Mouse (Mus musculus) forebrain, postnatal 0 days (tissue): ENCODE results near the gene Zdhhc11. TPM values are rescaled to one million over a fixed set of nuclear protein-coding genes. Genes with fewer than 3 reads are reported as not detected.

ENCODE experiments used
- ATAC-seq: fragments of 200-750 bp; cut with Nextera tagmentation; 2 replicates; pipeline ENCODE4 v1.8.0; 2017; ENCODE audit warnings: mild to moderate bottlenecking, moderate library complexity
- DNase-seq: peaks from one replicate; pipeline ENCODE4 v3.0.0-alpha.2; 2015
- H3K27ac ChIP-seq: fragments of 300-500 bp; sonication (generic); 2 replicates; pipeline ENCODE4 v1.5.1; 2014; ENCODE audit warnings: low read depth, mild to moderate bottlenecking, antibody characterized with exemption, low read length, moderate library complexity, mixed read lengths
- H3K27me3 ChIP-seq: fragments of 300-500 bp; sonication (generic); 2 replicates; pipeline ENCODE4 v1.6.1; 2014; ENCODE audit warnings: mild to moderate bottlenecking, low read length, mixed read lengths; ENCODE audit not compliant: insufficient read depth
- H3K36me3 ChIP-seq: fragments of 300-500 bp; sonication (generic); 2 replicates; pipeline ENCODE4 v1.6.1; 2014; ENCODE audit warnings: mild to moderate bottlenecking, moderate library complexity; ENCODE audit not compliant: insufficient read depth
- H3K4me1 ChIP-seq: fragments of 300-500 bp; sonication (generic); 2 replicates; pipeline ENCODE4 v1.6.1; 2014; ENCODE audit warnings: antibody characterized with exemption; ENCODE audit not compliant: insufficient read depth
- H3K4me2 ChIP-seq: fragments of 300-500 bp; sonication (generic); 2 replicates; pipeline ENCODE4 v1.6.1; 2014; ENCODE audit warnings: low read depth, mild to moderate bottlenecking, moderate library complexity
- H3K4me3 ChIP-seq: fragments of 300-500 bp; sonication (generic); 2 replicates; pipeline ENCODE4 v1.5.1; 2014; ENCODE audit warnings: low read depth, low read length, mixed read lengths
- H3K9ac ChIP-seq: fragments of 300-500 bp; sonication (generic); 2 replicates; pipeline ENCODE4 v1.6.1; 2014; ENCODE audit warnings: mild to moderate bottlenecking
- H3K9me3 ChIP-seq: fragments of 300-500 bp; sonication (generic); 2 replicates; pipeline ENCODE4 v1.6.1; 2016; ENCODE audit warnings: low read length
- CTCF ChIP-seq: sonication (generic); IDR thresholded peaks from 2 replicates; pipeline ENCODE4 v1.5.1; 2016; ENCODE audit warnings: antibody characterized with exemption, control low read depth, low read depth
- WGBS: fragments of 180-500 bp; shearing (Covaris S2); extraction: QIAGEN DNeasy Blood & Tissue Kit; methylation state at CpG from one replicate; pipeline ENCODE4 v1.1.7; 2014; 5-methylcytosine and 5-hydroxymethylcytosine counted together
- polyA plus RNA-seq: library from polyadenylated mRNA; unstranded; fragments of >200 nt; fragmentation: Nextera tagmentation; extraction: Ambion mirVana; gene quantifications from 2 replicates; pipeline ENCODE4 v1.2.1, GENCODE M21; 2015
- total RNA-seq: library from RNA; depleted of rRNA; stranded (reverse); fragments of >200 nt; gene quantifications from 2 replicates; pipeline ENCODE4 v1.2.3, GENCODE M21; 2014

Zdhhc11 gene
- total and polyA plus RNA-seq, 2 experiments from 2014 or later = not detected

DNA sequence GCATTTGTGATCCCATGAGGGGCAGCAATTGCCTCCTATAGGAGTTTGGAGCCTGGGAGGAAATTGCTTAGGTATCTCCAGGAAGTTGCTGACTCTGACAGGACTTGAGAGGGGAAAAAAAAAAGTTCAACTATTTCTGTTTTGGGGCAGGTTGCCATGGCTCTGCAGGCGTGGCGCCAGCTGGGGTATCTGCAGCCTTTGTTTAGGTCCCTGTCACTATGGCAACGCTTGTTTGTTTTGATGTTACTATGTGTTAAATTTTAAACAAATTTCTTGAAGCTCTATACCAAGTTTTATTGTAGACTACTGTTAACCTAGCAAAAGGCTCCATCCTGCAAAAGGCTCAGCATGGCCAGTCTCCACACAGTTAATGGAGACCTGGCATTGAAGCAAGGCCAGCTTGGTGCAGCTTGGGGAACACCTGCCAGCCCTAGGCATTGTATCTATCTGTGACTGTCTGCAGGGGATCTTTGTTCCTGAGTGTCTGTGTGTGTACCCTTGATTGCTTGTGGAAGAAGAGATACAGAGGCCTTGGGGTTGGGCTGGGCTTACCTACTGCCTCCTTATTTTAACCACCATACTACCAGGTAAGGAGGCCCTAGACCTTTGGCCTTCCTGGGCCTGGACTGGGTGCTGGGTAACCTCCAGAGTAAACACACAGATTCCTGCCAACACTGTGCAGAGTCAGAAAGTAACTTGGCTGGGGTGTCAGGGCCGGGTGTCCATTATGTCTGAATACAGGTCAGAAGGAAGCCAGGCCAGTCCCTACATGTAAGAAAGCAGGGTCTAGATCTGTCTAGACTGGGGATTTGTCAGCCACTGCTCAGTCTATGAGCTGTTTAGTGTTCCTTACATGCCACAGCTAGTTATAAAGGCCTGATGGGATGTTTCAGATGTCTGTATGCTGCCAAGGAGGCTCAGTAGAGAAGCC, 61.8 kb downstream of the Zdhhc11 start:
- no peak overlapping the region for H3K27ac ChIP-seq
- H3K4me2 ChIP-seq = no peak overlapping the region
- ATAC-seq (peak; percentile 12; the same call in 1 of the 2 replicates), DNase-seq (peak; percentile 17)
- no peaks in the 10 kb centered on the region for H3K27me3 ChIP-seq
- WGBS = 63% methylated on average over 4 of the region's 4 CpGs
- 0 out of 2 replicates have a peak, but pooled peaks cover 3% of the 10 kb centered on the region for H3K36me3 ChIP-seq
- no peak overlapping the region for H3K9ac ChIP-seq
- TF ChIP-seq CTCF = no peak
- H3K9me3 ChIP-seq = no peaks in the 10 kb centered on the region
- no peak overlapping the region for H3K4me3 ChIP-seq
- no peaks in the 10 kb centered on the region for H3K4me1 ChIP-seq

DNA sequence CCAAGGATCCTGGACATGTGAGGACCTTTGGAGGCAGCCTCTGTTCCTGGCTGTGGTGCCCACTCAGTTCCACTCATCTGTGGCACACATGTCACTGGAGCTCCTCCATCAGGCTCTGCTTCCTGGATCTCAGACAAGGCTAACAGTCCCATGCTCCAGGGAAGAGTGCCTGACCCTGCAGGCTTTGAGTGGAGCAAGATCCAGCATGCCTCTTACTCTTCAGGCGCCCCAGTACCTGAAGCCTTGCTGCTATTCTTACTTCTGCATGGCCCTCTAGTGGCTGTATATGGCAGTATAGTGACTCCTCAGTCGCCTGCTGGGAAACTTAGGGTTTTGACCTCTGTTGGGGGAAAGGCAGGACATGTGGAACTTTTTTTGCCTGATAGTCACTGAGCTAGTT, 62.6 kb downstream of the Zdhhc11 start:
- H3K9ac ChIP-seq = no peak overlapping the region
- no peak overlapping the region for H3K27ac ChIP-seq
- DNase-seq (peak; percentile 38), ATAC-seq (peak; percentile 78)
- peak; percentile 80 for TF ChIP-seq CTCF
- no peaks in the 10 kb centered on the region for H3K9me3 ChIP-seq
- H3K4me2 ChIP-seq = no peak overlapping the region
- 13% methylated on average over 2 of the region's 2 CpGs for WGBS
- H3K4me3 ChIP-seq = no peak overlapping the region
- no peaks in the 10 kb centered on the region for H3K4me1 ChIP-seq
- no peaks in the 10 kb centered on the region for H3K27me3 ChIP-seq
- H3K36me3 ChIP-seq = peaks cover 6% of the 10 kb centered on the region; the same call in 1 of the 2 replicates

DNA sequence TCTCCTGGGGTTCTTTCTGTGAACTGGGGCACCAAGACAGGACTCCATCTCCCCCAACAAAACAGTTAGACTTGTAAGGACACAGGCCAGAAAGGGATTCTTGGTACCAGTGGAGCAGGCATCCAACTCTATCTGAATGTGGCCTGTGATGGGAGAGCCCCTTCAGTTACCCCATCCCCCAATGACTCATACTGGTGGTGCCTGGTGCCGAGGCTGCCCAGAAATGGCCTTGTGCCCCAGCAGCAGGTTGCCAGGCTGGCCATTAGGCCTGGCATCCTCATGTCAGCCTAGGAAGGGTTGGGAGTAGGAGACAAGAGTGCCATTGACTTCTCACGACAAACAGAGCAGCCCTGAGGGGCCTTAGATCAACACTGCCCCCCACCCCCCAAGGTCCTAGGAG, 64.5 kb downstream of the Zdhhc11 start:
- ATAC-seq (no peak), DNase-seq (no peak)
- no peak overlapping the region for H3K9ac ChIP-seq
- no peaks in the 10 kb centered on the region for H3K27me3 ChIP-seq
- H3K9me3 ChIP-seq = no peaks in the 10 kb centered on the region
- no peak overlapping the region for H3K4me3 ChIP-seq
- H3K36me3 ChIP-seq = peaks cover 21% of the 10 kb centered on the region; the same call in 1 of the 2 replicates
- no peak overlapping the region for H3K27ac ChIP-seq
- no peak for TF ChIP-seq CTCF
- 67% methylated on average over 2 of the region's 2 CpGs for WGBS
- H3K4me1 ChIP-seq = no peaks in the 10 kb centered on the region
- no peak overlapping the region for H3K4me2 ChIP-seq

DNA sequence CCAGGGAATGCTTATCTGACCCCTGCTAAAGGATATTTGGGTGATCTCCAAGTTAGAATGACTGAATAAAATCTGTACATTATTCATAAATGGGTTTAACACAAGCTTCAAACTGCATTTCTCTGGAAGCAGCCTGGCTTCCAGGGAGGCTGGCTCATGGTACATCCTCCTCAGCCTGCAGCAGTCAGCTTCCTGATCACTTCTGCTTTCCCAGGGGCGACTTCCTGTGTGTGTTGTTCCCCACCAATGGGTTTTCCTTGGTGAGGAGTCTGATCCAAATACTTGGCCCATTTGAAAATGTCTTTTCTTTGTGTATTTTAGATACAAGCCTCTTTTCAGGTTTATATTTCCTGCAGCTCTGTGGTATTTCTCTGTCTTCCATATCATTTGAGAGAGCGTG, 65.4 kb downstream of the Zdhhc11 start:
- WGBS = 87% methylated on average over 2 of the region's 2 CpGs
- H3K9ac ChIP-seq = no peak overlapping the region
- H3K36me3 ChIP-seq = peaks cover 22% of the 10 kb centered on the region; the same call in 1 of the 2 replicates
- H3K27ac ChIP-seq = no peak overlapping the region
- DNase-seq = no peak
- H3K4me3 ChIP-seq = no peak overlapping the region
- no peak for ATAC-seq
- H3K4me1 ChIP-seq = no peaks in the 10 kb centered on the region
- no peaks in the 10 kb centered on the region for H3K27me3 ChIP-seq
- no peaks in the 10 kb centered on the region for H3K9me3 ChIP-seq
- no peak overlapping the region for H3K4me2 ChIP-seq
- TF ChIP-seq CTCF = no peak

DNA sequence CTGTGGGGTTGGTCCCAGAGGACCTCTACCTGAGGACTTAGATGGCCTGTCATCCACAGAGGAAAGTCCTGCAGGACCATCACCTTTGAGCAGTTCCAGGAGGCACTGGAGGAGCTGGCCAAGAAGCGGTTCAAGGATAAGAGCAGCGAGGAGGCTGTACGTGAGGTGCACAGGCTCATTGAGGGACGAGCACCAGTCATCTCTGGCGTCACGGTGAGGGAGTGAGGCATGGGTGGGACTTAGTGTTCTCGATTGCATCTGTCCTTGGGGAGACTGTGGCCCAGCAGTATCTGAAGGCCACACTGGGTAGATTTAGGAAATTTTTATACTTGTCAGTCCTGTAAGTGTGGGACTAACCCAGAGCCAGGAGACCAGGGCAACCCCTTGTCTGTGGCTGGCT, 67.0 kb downstream of the Zdhhc11 start:
- no peak overlapping the region for H3K9ac ChIP-seq
- 88% methylated on average over 7 of the region's 7 CpGs for WGBS

DNA sequence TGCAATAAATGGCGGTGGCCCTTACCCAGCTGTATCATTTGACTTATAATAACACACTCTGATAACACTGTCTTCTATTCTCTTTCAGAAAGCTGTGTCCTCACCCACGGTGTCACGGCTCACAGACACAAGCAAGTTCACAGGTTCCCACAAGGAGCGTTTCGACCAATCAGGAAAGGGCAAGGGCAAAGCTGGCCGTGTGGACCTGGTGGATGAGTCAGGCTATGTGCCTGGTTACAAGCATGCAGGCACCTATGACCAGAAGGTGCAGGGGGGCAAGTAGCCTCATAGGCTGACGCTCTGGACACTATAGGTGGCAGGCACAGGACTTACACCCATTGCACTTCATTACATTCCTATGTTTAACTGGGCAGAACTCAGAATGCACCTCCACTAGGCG, 67.5 kb downstream of the Zdhhc11 start:
- H3K9me3 ChIP-seq = no peaks in the 10 kb centered on the region
- H3K27me3 ChIP-seq = no peaks in the 10 kb centered on the region
- H3K4me3 ChIP-seq = no peak overlapping the region
- no peak for ATAC-seq
- no peak for TF ChIP-seq CTCF
- WGBS = 87% methylated on average over 8 of the region's 8 CpGs
- DNase-seq = no peak
- H3K27ac ChIP-seq = no peak overlapping the region
- no peak overlapping the region for H3K9ac ChIP-seq
- H3K36me3 ChIP-seq = peaks cover 25% of the 10 kb centered on the region; the same call in 1 of the 2 replicates
- no peaks in the 10 kb centered on the region for H3K4me1 ChIP-seq
- H3K4me2 ChIP-seq = no peak overlapping the region

More for the DNA sequence above, 67.0 kb downstream of the Zdhhc11 start:
- Histone ChIP-seq H3K36me3 (peaks cover 25% of the 10 kb centered on the region; the same call in 1 of the 2 replicates), H3K9me3 (no peaks in the 10 kb centered on the region), H3K4me2 (no peak overlapping the region), H3K4me1 (no peaks in the 10 kb centered on the region), H3K4me3 (no peak overlapping the region), H3K27ac (no peak overlapping the region), H3K27me3 (no peaks in the 10 kb centered on the region)
- DNase-seq (no peak), ATAC-seq (no peak)
- no peak for TF ChIP-seq CTCF

DNA sequence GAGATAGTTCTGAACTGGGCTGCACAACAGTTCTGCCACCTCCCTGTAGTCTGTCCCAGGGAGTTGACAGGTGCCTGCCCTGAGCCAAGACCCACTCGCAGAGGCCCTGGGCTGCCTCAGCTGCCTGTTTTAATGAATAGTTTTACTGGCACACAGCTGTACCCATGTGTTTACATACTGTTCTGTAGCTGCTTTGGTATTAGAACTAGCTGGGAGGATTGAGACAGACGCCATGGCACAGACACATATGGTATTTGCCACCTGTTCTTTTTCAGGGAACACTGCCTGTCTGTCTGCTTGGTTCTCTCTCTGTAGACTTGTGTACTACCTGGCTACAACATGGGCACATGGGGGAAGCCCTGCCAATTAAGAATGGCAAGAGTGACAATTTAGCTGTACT, 71.1 kb downstream of the Zdhhc11 start:
- Histone ChIP-seq H3K4me3 (no peak overlapping the region), H3K4me2 (no peak overlapping the region), H3K9me3 (no peaks in the 10 kb centered on the region), H3K27ac (no peak overlapping the region), H3K9ac (no peak overlapping the region), H3K36me3 (peaks cover 30% of the 10 kb centered on the region), H3K4me1 (no peaks in the 10 kb centered on the region), H3K27me3 (no peaks in the 10 kb centered on the region)
- DNase-seq (no peak), ATAC-seq (peak; percentile 34; the same call in 1 of the 2 replicates)
- WGBS = 49% methylated on average over 2 of the region's 2 CpGs
- TF ChIP-seq CTCF = no peak
